Mouse (Mus musculus): Measurements from ENCODE around the gene St6galnac6. TPM values are rescaled to one million over a fixed set of nuclear protein-coding genes. Genes with fewer than 3 reads are reported as not detected.

The St6galnac6 gene
- polyA plus RNA-seq (2012; ENCODE audit: insufficient read depth, insufficient read length, low replicate concordance, missing spikeins), result not detected in 2 replicates

GRCm38 (mm10) chr2:32599409-32599808, at the start of gene St6galnac6:
St6galnac6 (plus strand) TSS chr2:32599709.
- Histone ChIP-seq H3K4me1 (ENCODE audit: control insufficient read depth, insufficient read depth, low read length) (peaks cover 4% of the 10 kb centered on the region; the same call in 1 of the 2 replicates), H3K27ac (ENCODE audit: insufficient read depth, low read depth, low read length) (no peak within 1 kb of the TSS), H3K4me3 (ENCODE audit: insufficient read depth, low read depth, low read length) (no peak within 1 kb of the TSS)
- no peak for TF ChIP-seq CTCF (IDR thresholded peaks at IDR 0.05; ENCODE audit: insufficient read depth, low read depth, low read length)
- TF ChIP-seq POLR2A (IDR thresholded peaks at IDR 0.05; ENCODE audit: insufficient read depth, low read depth, low read length), result no peak
- WGBS, result 94% methylated on average over 3 of the region's 3 CpGs

GRCm38 (mm10) chr2:32549764-32550163, 49.7 kb upstream of the St6galnac6 start:
- 21% methylated on average over 6 of the region's 6 CpGs for WGBS
- H3K4me1 ChIP-seq (ENCODE audit: control insufficient read depth, insufficient read depth, low read length), result peaks cover 17% of the 10 kb centered on the region
- no peak overlapping the region for H3K27ac ChIP-seq (ENCODE audit: insufficient read depth, low read depth, low read length)
- no peak overlapping the region for H3K4me3 ChIP-seq (ENCODE audit: insufficient read depth, low read depth, low read length)
- TF ChIP-seq CTCF (IDR thresholded peaks at IDR 0.05; ENCODE audit: insufficient read depth, low read depth, low read length) (no peak), POLR2A (IDR thresholded peaks at IDR 0.05; ENCODE audit: insufficient read depth, low read depth, low read length) (no peak)

GRCm38 (mm10) chr2:32551236-32551635, 48.3 kb upstream of the St6galnac6 start:
- Histone ChIP-seq H3K4me3 (ENCODE audit: insufficient read depth, low read depth, low read length) (no peak overlapping the region), H3K4me1 (ENCODE audit: control insufficient read depth, insufficient read depth, low read length) (peaks cover 29% of the 10 kb centered on the region), H3K27ac (ENCODE audit: insufficient read depth, low read depth, low read length) (no peak overlapping the region)
- no peak for TF ChIP-seq POLR2A (IDR thresholded peaks at IDR 0.05; ENCODE audit: insufficient read depth, low read depth, low read length)
- TF ChIP-seq CTCF (IDR thresholded peaks at IDR 0.05; ENCODE audit: insufficient read depth, low read depth, low read length), result no peak
- 91% methylated on average over 5 of the region's 5 CpGs for WGBS

GRCm38 (mm10) chr2:32553592-32554148, 45.8 kb upstream of the St6galnac6 start:
- peaks cover 25% of the 10 kb centered on the region for H3K4me1 ChIP-seq (ENCODE audit: control insufficient read depth, insufficient read depth, low read length)
- H3K4me3 ChIP-seq (ENCODE audit: insufficient read depth, low read depth, low read length), result no peak overlapping the region
- 82% methylated on average over 7 of the region's 7 CpGs for WGBS
- no peak overlapping the region for H3K27ac ChIP-seq (ENCODE audit: insufficient read depth, low read depth, low read length)
- no peak for TF ChIP-seq POLR2A (IDR thresholded peaks at IDR 0.05; ENCODE audit: insufficient read depth, low read depth, low read length)
- TF ChIP-seq CTCF (IDR thresholded peaks at IDR 0.05; ENCODE audit: insufficient read depth, low read depth, low read length), result no peak

GRCm38 (mm10) chr2:32555484-32555883, 44.0 kb upstream of the St6galnac6 start:
- 28% methylated on average over 4 of the region's 4 CpGs for WGBS
- Histone ChIP-seq H3K4me3 (ENCODE audit: insufficient read depth, low read depth, low read length) (no peak overlapping the region), H3K27ac (ENCODE audit: insufficient read depth, low read depth, low read length) (0 out of 2 replicates have a peak overlapping the region, but pooled peaks have one; percentile 3), H3K4me1 (ENCODE audit: control insufficient read depth, insufficient read depth, low read length) (peaks cover 24% of the 10 kb centered on the region)
- TF ChIP-seq CTCF (IDR thresholded peaks at IDR 0.05; ENCODE audit: insufficient read depth, low read depth, low read length) (no peak), POLR2A (IDR thresholded peaks at IDR 0.05; ENCODE audit: insufficient read depth, low read depth, low read length) (no peak)

GRCm38 (mm10) chr2:32556019-32556418, 43.5 kb upstream of the St6galnac6 start:
- H3K27ac ChIP-seq (ENCODE audit: insufficient read depth, low read depth, low read length), result 0 out of 2 replicates have a peak overlapping the region, but pooled peaks have one; percentile 3
- WGBS, result 72% methylated on average over 7 of the region's 7 CpGs
- no peak for TF ChIP-seq CTCF (IDR thresholded peaks at IDR 0.05; ENCODE audit: insufficient read depth, low read depth, low read length)
- no peak for TF ChIP-seq POLR2A (IDR thresholded peaks at IDR 0.05; ENCODE audit: insufficient read depth, low read depth, low read length)
- no peak overlapping the region for H3K4me3 ChIP-seq (ENCODE audit: insufficient read depth, low read depth, low read length)
- peaks cover 24% of the 10 kb centered on the region for H3K4me1 ChIP-seq (ENCODE audit: control insufficient read depth, insufficient read depth, low read length)

- peaks cover 24% of the 10 kb centered on the region for H3K4me1 ChIP-seq (ENCODE audit: control insufficient read depth, insufficient read depth, low read length)
- TF ChIP-seq CTCF (IDR thresholded peaks at IDR 0.05; ENCODE audit: insufficient read depth, low read depth, low read length), result no peak
- 23% methylated on average over 5 of the region's 5 CpGs for WGBS
- no peak overlapping the region for H3K4me3 ChIP-seq (ENCODE audit: insufficient read depth, low read depth, low read length)
- H3K27ac ChIP-seq (ENCODE audit: insufficient read depth, low read depth, low read length), result peak overlapping the region; percentile 37; the same call in 1 of the 2 replicates
These were observed 39.9 kb upstream of the St6galnac6 start for GRCm38 (mm10) chr2:32559570-32559969.

GRCm38 (mm10) chr2:32566536-32567063, 32.9 kb upstream of the St6galnac6 start:
- Histone ChIP-seq H3K4me1 (ENCODE audit: control insufficient read depth, insufficient read depth, low read length) (peaks cover 7% of the 10 kb centered on the region), H3K27ac (ENCODE audit: insufficient read depth, low read depth, low read length) (no peak overlapping the region), H3K4me3 (ENCODE audit: insufficient read depth, low read depth, low read length) (no peak overlapping the region)
- WGBS, result 35% methylated on average over 4 of the region's 4 CpGs
- TF ChIP-seq CTCF (IDR thresholded peaks at IDR 0.05; ENCODE audit: insufficient read depth, low read depth, low read length) (no peak), POLR2A (IDR thresholded peaks at IDR 0.05; ENCODE audit: insufficient read depth, low read depth, low read length) (no peak)

GRCm38 (mm10) chr2:32568149-32568548, 31.4 kb upstream of the St6galnac6 start:
- TF ChIP-seq CTCF (IDR thresholded peaks at IDR 0.05; ENCODE audit: insufficient read depth, low read depth, low read length) (no peak), POLR2A (IDR thresholded peaks at IDR 0.05; ENCODE audit: insufficient read depth, low read depth, low read length) (no peak)
- H3K27ac ChIP-seq (ENCODE audit: insufficient read depth, low read depth, low read length), result no peak overlapping the region
- peaks cover 15% of the 10 kb centered on the region for H3K4me1 ChIP-seq (ENCODE audit: control insufficient read depth, insufficient read depth, low read length)
- H3K4me3 ChIP-seq (ENCODE audit: insufficient read depth, low read depth, low read length), result no peak overlapping the region
- WGBS, result 36% methylated on average over 5 of the region's 5 CpGs
